Mouse (Mus musculus) G1E (cell line): ENCODE measurements at regions not wholly inside any gene's neighbourhood (a gene's known extent, or its start where the extent isn't known, plus 50 kb on each side); places are given as distances from the start of the nearest gene placed in this dataset.

Source experiments
- ATAC-seq: 2 replicates; pipeline ENCODE4 v1.8.0; 2016; ENCODE audit warnings: mild to moderate bottlenecking; ENCODE audit not compliant: insufficient number of reproducible peaks, poor library complexity, low FRiP score, severe bottlenecking; ENCODE audit errors: extremely low read depth
- DNase-seq: peaks from one replicate; pipeline ENCODE4 v3.0.0; 2012; ENCODE audit warnings: low spot score
- H3K27me3 ChIP-seq: 2 replicates; pipeline ENCODE4 v1.6.1; 2012; ENCODE audit warnings: mild to moderate bottlenecking, low read length, inconsistent platforms; ENCODE audit not compliant: insufficient read depth
- H3K36me3 ChIP-seq: replicated peaks from 2 replicates; pipeline ENCODE3; 2012; ENCODE audit warnings: mild to moderate bottlenecking, inconsistent platforms
- H3K4me1 ChIP-seq: 2 replicates; pipeline ENCODE4 v1.6.1; 2012; ENCODE audit warnings: low read depth, low read length, inconsistent platforms, mixed read lengths; ENCODE audit not compliant: insufficient read depth
- H3K4me3 ChIP-seq: 2 replicates; pipeline ENCODE4 v1.5.1; 2012; ENCODE audit warnings: low read depth, mild to moderate bottlenecking, inconsistent platforms, low read length, moderate library complexity, mixed read lengths
- H3K9me3 ChIP-seq: replicated peaks from 2 replicates; pipeline ENCODE4 v1.6.1; 2012; ENCODE audit warnings: inconsistent platforms
- CTCF ChIP-seq: IDR thresholded peaks from 2 replicates; pipeline ENCODE4 v1.5.1; 2012; ENCODE audit warnings: low read depth, low read length, inconsistent platforms, mixed read lengths
- GATA1 ChIP-seq: IDR thresholded peaks from 2 replicates; pipeline ENCODE4 v1.6.1; 2012; ENCODE audit warnings: borderline replicate concordance, low read length, inconsistent platforms, mixed read lengths
- GATA2 ChIP-seq: IDR thresholded peaks from 2 replicates; pipeline ENCODE4 v1.6.1; 2012; ENCODE audit warnings: low read depth, low read length, inconsistent platforms, borderline replicate concordance
- POLR2AphosphoS5 ChIP-seq: IDR thresholded peaks from 2 replicates; pipeline ENCODE4 v1.6.1; 2012; ENCODE audit warnings: low read depth, low read length, inconsistent platforms; ENCODE audit not compliant: insufficient replicate concordance
- TAL1 ChIP-seq: conservative IDR thresholded peaks from 2 replicates; pipeline ENCODE4 v1.6.1; 2012; ENCODE audit warnings: low read depth, low read length, inconsistent platforms, mixed read lengths

DNA sequence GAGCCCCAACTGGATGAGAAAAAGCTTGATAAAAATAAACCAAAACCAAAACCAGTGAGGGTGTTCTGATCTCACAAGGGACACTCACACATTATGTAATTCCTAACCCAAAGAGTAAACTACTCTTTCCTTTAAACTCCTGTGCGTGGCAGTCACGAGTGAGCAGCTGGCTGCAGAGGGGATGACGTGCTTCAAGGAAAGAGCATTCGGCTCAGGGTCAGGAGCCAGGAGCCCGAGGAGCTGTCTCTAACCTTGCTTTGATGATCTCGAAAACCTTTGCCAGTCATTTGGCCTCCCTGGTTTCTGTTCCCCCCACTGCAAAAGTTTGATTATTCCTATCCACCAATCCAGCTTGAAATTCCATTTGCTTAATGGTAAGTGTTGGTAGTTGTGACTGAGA is 109.9 kb downstream of the Rsl24d1 start:
- ATAC-seq = no peak
- DNase-seq = no peak
- no peak overlapping the region for H3K4me3 ChIP-seq
- no peaks in the 10 kb centered on the region for H3K36me3 ChIP-seq
- no peaks in the 10 kb centered on the region for H3K27me3 ChIP-seq
- no peak for TF ChIP-seq TAL1
- TF ChIP-seq POLR2AphosphoS5 = no peak
- no peak for TF ChIP-seq CTCF
- TF ChIP-seq GATA2 = no peak
- no peak for TF ChIP-seq GATA1
- no peaks in the 10 kb centered on the region for H3K9me3 ChIP-seq
- no peaks in the 10 kb centered on the region for H3K4me1 ChIP-seq

DNA sequence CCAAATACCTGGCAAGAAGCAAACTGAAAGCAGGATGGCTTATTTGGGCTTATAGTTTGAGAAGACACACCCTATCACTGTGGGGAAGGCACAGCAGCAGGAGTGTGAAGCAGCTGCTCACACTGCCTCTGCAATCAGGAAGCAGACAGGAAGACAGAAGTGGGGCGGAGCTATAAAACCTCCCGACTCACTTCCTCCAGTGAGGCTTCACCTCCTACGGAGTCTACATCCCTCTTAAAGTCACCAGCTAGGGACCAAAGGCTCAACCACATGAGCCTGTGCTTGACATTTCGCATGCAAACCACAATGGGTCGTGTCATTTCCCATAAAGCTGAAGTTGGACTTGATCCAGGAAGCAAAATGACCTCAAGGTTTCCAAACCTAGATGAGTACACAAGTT is 127.0 kb downstream of the Rsl24d1 start:
- DNase-seq (peak; percentile 4), ATAC-seq (peak; percentile 63; the same call in 1 of the 2 replicates)
- H3K4me3 ChIP-seq = no peak overlapping the region
- no peaks in the 10 kb centered on the region for H3K27me3 ChIP-seq
- H3K36me3 ChIP-seq = no peaks in the 10 kb centered on the region
- no peaks in the 10 kb centered on the region for H3K4me1 ChIP-seq
- H3K9me3 ChIP-seq = no peaks in the 10 kb centered on the region
- TF ChIP-seq GATA2 (no peak), TAL1 (no peak)

DNA sequence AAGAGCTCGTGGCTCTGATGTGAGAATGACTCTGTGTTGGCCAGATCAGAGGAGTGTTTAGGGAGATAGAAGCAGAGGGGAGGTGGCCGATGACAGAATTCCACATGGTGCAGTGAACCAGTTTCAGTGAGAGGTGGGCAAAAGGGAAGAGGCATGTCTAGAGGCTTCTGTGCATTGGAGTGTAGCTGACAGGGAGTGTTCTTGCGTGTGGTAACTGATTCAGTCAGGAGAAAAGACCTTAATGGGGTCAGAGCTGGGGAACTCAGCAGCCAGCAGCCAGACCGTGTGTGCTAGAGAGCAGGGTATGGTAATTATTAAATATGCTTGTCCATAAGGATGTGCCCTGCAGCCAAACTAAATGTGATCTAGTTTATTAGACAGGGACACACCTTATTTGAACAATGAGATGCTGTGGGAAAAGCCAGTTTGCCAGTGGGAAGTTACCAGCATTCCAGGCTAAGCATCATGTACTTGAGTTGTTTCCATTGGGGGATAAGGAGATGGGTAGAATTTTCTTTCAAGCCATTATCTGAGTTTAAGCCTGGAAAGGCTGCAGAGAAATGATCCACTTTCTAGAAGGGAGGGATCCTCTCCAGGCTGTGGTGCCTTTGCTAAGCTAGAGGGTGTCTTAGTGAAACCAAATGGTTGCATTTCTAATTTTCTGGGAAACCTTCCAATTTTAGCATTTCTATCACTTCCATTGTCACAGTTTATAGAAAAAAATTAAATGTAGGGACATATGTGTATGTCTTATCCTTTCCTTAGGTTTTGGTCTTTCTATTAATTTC is 129.5 kb downstream of the Rsl24d1 start:
- no peaks in the 10 kb centered on the region for H3K36me3 ChIP-seq
- ATAC-seq = no peak
- no peaks in the 10 kb centered on the region for H3K9me3 ChIP-seq
- no peak for DNase-seq
- no peak overlapping the region for H3K4me3 ChIP-seq
- no peaks in the 10 kb centered on the region; the same call in 1 of the 2 replicates for H3K4me1 ChIP-seq
- TF ChIP-seq GATA2 (no peak), CTCF (no peak), GATA1 (no peak), TAL1 (no peak), POLR2AphosphoS5 (no peak)
- no peaks in the 10 kb centered on the region for H3K27me3 ChIP-seq

DNA sequence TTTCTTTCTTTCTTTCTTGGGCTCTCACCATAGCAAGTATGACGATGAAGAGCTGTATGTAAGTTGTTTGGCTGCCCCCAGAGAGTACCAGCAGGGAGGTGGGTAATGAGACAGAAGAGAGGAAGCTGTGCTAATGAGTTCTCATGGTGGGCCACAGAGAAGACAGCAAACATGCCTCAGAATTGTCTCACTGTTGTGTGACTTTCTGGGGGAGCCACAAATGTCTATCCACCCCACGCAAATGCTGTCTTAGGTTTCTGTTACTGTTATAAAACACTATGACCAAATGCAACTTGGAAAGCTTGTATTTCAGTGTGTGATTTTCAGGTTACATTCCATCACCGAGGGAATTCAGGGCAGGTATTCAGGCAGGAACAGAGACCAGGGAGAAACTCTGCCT is 131.0 kb downstream of the Rsl24d1 start:
- ATAC-seq = no peak

DNA sequence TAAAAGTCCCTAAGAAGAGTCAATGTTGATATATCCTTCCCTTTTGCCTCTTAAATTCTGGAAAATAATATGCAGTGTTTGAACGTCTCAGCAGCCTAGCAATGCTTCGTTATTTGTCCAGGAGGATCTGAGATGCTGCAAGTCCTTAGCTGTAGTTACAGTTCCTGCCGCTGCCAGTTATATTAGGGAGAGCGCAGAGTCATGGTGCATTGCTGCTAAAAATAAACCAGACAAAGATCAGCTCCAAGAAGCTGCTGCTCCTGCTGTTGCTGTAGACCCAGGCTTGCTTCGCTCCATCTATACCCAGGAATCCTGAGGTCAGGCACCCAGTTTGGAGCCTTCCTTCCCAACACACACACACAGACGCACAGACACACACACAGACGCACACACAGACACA is 132.3 kb downstream of the Rsl24d1 start:
- no peaks in the 10 kb centered on the region for H3K27me3 ChIP-seq
- H3K36me3 ChIP-seq = no peaks in the 10 kb centered on the region
- ATAC-seq (no peak), DNase-seq (no peak)
- TF ChIP-seq CTCF = no peak
- TF ChIP-seq GATA1 = no peak
- no peak for TF ChIP-seq POLR2AphosphoS5
- no peak for TF ChIP-seq TAL1
- no peak for TF ChIP-seq GATA2
- H3K4me3 ChIP-seq = no peak overlapping the region
- no peaks in the 10 kb centered on the region; the same call in 1 of the 2 replicates for H3K4me1 ChIP-seq
- no peaks in the 10 kb centered on the region for H3K9me3 ChIP-seq

More for the DNA sequence above, 131.0 kb downstream of the Rsl24d1 start:
- H3K4me1 ChIP-seq = no peaks in the 10 kb centered on the region; the same call in 1 of the 2 replicates
- DNase-seq = no peak
- TF ChIP-seq GATA1 = no peak
- no peak for TF ChIP-seq TAL1
- TF ChIP-seq CTCF = no peak
- TF ChIP-seq POLR2AphosphoS5 = no peak
- no peaks in the 10 kb centered on the region for H3K27me3 ChIP-seq
- no peaks in the 10 kb centered on the region for H3K9me3 ChIP-seq
- H3K4me3 ChIP-seq = no peak overlapping the region
- no peaks in the 10 kb centered on the region for H3K36me3 ChIP-seq

DNA sequence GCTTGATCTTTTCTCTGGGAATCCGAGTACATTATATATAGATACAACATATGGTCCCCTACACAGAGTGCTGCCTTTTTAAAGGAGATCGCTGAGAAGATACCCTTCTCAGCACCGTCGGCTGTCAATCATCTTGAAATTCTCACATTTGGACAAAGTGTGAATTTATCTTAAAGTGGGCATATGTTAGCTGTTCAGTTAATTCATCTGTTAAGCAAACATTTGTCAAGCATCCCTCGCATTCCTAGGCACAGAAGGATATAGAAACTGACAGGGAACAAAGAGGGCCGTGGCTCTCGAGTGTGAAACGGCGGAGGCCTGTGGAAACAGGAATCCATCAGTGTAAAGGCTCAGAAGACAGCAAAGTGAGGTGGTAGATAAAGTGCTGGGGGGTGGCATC is 144.9 kb downstream of the Rsl24d1 start:
- no peak overlapping the region for H3K4me3 ChIP-seq
- ATAC-seq = no peak
- H3K9me3 ChIP-seq = no peaks in the 10 kb centered on the region
- TF ChIP-seq GATA2 (no peak), TAL1 (no peak)
- no peaks in the 10 kb centered on the region for H3K4me1 ChIP-seq
- no peaks in the 10 kb centered on the region for H3K27me3 ChIP-seq
- no peak for DNase-seq
- no peaks in the 10 kb centered on the region for H3K36me3 ChIP-seq
